ENCODE assay signal across 11 mouse cellular contexts in genomic region chr17:56408965-56409625, GRCm38 (mm10).
DNase-seq lines count a peak whose midpoint lies in the region; ATAC-seq lines count a peak whose summit lies in the region.
"Had no signal": no experiment of that assay in that cellular context is flagged by ENCODE, and none has a peak within 500 bp of the region (broad histone marks: within the 10 kb centered on the region; RNA-seq: fewer than 3 reads in every experiment).

No protein-coding gene starts in this region.

- no peak overlapping the region for H3K4me3 ChIP-seq in hindbrain, embryonic 10.5 days
- no peak overlapping the region for H3K4me3 ChIP-seq in hindbrain, embryonic 11.5 days (ENCODE audit: low read depth, low read length)
- no peak overlapping the region for H3K4me3 ChIP-seq in forebrain, embryonic 15.5 days
- H3K4me3 ChIP-seq in midbrain, embryonic 15.5 days, result no peak overlapping the region
- H3K4me3 ChIP-seq: neural tube, embryonic 12.5 days had no signal

- H3K27ac ChIP-seq in hindbrain, embryonic 10.5 days, result peak overlapping the region; percentile 42; the same call in 1 of the 2 replicates
- H3K27ac ChIP-seq in hindbrain, embryonic 11.5 days (ENCODE audit: low read depth, low read length), result no peak overlapping the region
- peak overlapping the region; percentile 70 for H3K27ac ChIP-seq in forebrain, embryonic 15.5 days (replicated peaks)
- H3K27ac ChIP-seq in midbrain, embryonic 15.5 days, result peak overlapping the region; percentile 74
- H3K27ac ChIP-seq: neural tube, embryonic 12.5 days had no signal

- no peak for ATAC-seq in hindbrain, embryonic 11.5 days (ENCODE audit: low FRiP score)
- no peak for ATAC-seq in forebrain, embryonic 15.5 days (replicated peaks)
- ATAC-seq in midbrain, embryonic 15.5 days (replicated peaks), result peak; percentile 22; the same call in 1 of the 2 replicates

- H3K27me3 ChIP-seq in hindbrain, embryonic 10.5 days (ENCODE audit: insufficient read depth, poor library complexity, severe bottlenecking), result no peaks in the 10 kb centered on the region
- no peaks in the 10 kb centered on the region for H3K27me3 ChIP-seq in hindbrain, embryonic 11.5 days (ENCODE audit: control insufficient read depth, insufficient read depth, low read length)
- no peaks in the 10 kb centered on the region for H3K27me3 ChIP-seq in forebrain, embryonic 15.5 days
- no peaks in the 10 kb centered on the region for H3K27me3 ChIP-seq in midbrain, embryonic 15.5 days (replicated peaks)
- H3K27me3 ChIP-seq: CH12.LX; neural tube, embryonic 12.5 days had no signal

- WGBS in hindbrain, embryonic 10.5 days, result 53% methylated on average over 13 of the region's 13 CpGs
- WGBS in hindbrain, embryonic 11.5 days, result 52% methylated on average over 13 of the region's 13 CpGs
- 39% methylated on average over 13 of the region's 13 CpGs for WGBS in forebrain, embryonic 15.5 days
- WGBS in midbrain, embryonic 15.5 days, result 32% methylated on average over 13 of the region's 13 CpGs

- H3K36me3 ChIP-seq in hindbrain, embryonic 10.5 days, result peaks cover 70% of the 10 kb centered on the region
- H3K36me3 ChIP-seq in hindbrain, embryonic 11.5 days (ENCODE audit: control insufficient read depth, insufficient read depth, low read length), result peaks cover 23% of the 10 kb centered on the region
- H3K36me3 ChIP-seq in forebrain, embryonic 15.5 days, result peaks cover 55% of the 10 kb centered on the region
- H3K36me3 ChIP-seq in midbrain, embryonic 15.5 days (replicated peaks), result peaks cover 33% of the 10 kb centered on the region

- H3K9me3 ChIP-seq in hindbrain, embryonic 10.5 days, result no peaks in the 10 kb centered on the region
- H3K9me3 ChIP-seq in hindbrain, embryonic 11.5 days (ENCODE audit: control insufficient read depth, low read length), result no peaks in the 10 kb centered on the region
- H3K9me3 ChIP-seq in forebrain, embryonic 15.5 days, result no peaks in the 10 kb centered on the region
- H3K9me3 ChIP-seq in midbrain, embryonic 15.5 days, result no peaks in the 10 kb centered on the region
- H3K9me3 ChIP-seq: neural tube, embryonic 12.5 days had no signal

- H3K4me1 ChIP-seq in hindbrain, embryonic 10.5 days (replicated peaks), result peaks cover 38% of the 10 kb centered on the region
- no peaks in the 10 kb centered on the region; the same call in 1 of the 2 replicates for H3K4me1 ChIP-seq in hindbrain, embryonic 11.5 days (replicated peaks; ENCODE audit: control insufficient read depth, insufficient read depth, low read length)
- peaks cover 30% of the 10 kb centered on the region for H3K4me1 ChIP-seq in forebrain, embryonic 15.5 days
- H3K4me1 ChIP-seq in midbrain, embryonic 15.5 days, result peaks cover 40% of the 10 kb centered on the region

- intact Hi-C loops in gastrocnemius, postnatal 36 days (cut with DNase I), result loop anchor here (5.0 kb wide), 1 partner anchor 52 kb away; no protein-coding TSS in a partner anchor

- DNase-seq in hindbrain, embryonic 10.5 days (ENCODE audit: low spot score), result no peak
- DNase-seq in hindbrain, embryonic 11.5 days (ENCODE audit: low spot score), result no peak
- DNase-seq in brain, adult 2 months (ENCODE audit: low read depth, low spot score), result peak; percentile 81
- no peak for DNase-seq in lung, postnatal 14 days
- DNase-seq in gastrocnemius, postnatal 36 days, result no peak
- DNase-seq in layer of hippocampus, postnatal 36 days, result no peak
- DNase-seq: kidney, adult 18-20 months had no signal

- no peak overlapping the region for H3K4me2 ChIP-seq in hindbrain, embryonic 11.5 days (replicated peaks; ENCODE audit: low read depth, low read length)
- no peak overlapping the region for H3K4me2 ChIP-seq in forebrain, embryonic 15.5 days (replicated peaks)
- no peak overlapping the region for H3K4me2 ChIP-seq in midbrain, embryonic 15.5 days
- H3K4me2 ChIP-seq: neural tube, embryonic 12.5 days had no signal

- no peak overlapping the region for H3K9ac ChIP-seq in hindbrain, embryonic 11.5 days (ENCODE audit: low read depth, low read length)
- no peak overlapping the region; the same call in 1 of the 2 replicates for H3K9ac ChIP-seq in forebrain, embryonic 15.5 days (replicated peaks)
- no peak overlapping the region for H3K9ac ChIP-seq in midbrain, embryonic 15.5 days
- H3K9ac ChIP-seq: neural tube, embryonic 12.5 days had no signal
